Mouse (Mus musculus) CH12.LX (cell line): Measurements from ENCODE around the gene Adgre1. TPM values are rescaled to one million over a fixed set of nuclear protein-coding genes. Genes with fewer than 3 reads are reported as not detected.

ENCODE experiments used
- DNase-seq: peaks from one replicate; pipeline ENCODE4 v3.0.0-alpha.2; 2013; ENCODE audit errors: extremely low read depth
- H3K27ac ChIP-seq: 2 replicates; pipeline ENCODE4 v1.5.1; 2012; ENCODE audit warnings: low read depth, mild to moderate bottlenecking, control low read depth, moderate library complexity; ENCODE audit not compliant: insufficient read depth
- H3K27me3 ChIP-seq: replicated peaks from 2 replicates; pipeline ENCODE3; 2012; ENCODE audit warnings: inconsistent platforms
- H3K36me3 ChIP-seq, 2 experiments: replicated peaks in 1 of 2; 2 replicates each; pipeline versions ENCODE3 to v1.6.1; 2012; ENCODE audit warnings: inconsistent platforms in 1 of 2, low read length in 1 of 2, mild to moderate bottlenecking in 1 of 2, mixed read lengths in 1 of 2, moderate library complexity in 1 of 2; ENCODE audit not compliant: control insufficient read depth in 1 of 2, insufficient read depth in 1 of 2
- H3K4me1 ChIP-seq, 2 experiments: 2 replicates each; pipeline ENCODE4 v1.6.1; 2012; ENCODE audit warnings: inconsistent platforms in 1 of 2, moderate library complexity in 1 of 2; ENCODE audit not compliant: insufficient read depth in 2 of 2, control insufficient read depth in 1 of 2
- H3K4me2 ChIP-seq: 2 replicates; pipeline ENCODE4 v1.6.1; 2012; ENCODE audit warnings: low read depth, mild to moderate bottlenecking, control low read depth; ENCODE audit not compliant: poor library complexity, insufficient read depth, severe bottlenecking
- H3K4me3 ChIP-seq, 3 experiments: fragments of 150-350 bp in 1 of 3; sonication (generic) in 1 of 3; replicated peaks in 1 of 3; 2 replicates each; pipeline versions ENCODE3 to v1.5.1; 2011 to 2012; ENCODE audit warnings: low read depth in 2 of 3, low read length in 2 of 3, mild to moderate bottlenecking in 2 of 3, moderate library complexity in 2 of 3, control low read depth in 1 of 3, improper control_type of control experiment in 1 of 3, inconsistent platforms in 1 of 3, mixed read lengths in 1 of 3; ENCODE audit not compliant: poor library complexity in 1 of 3
- H3K79me2 ChIP-seq: replicated peaks from 2 replicates; pipeline ENCODE4 v1.6.1; 2012; ENCODE audit warnings: mild to moderate bottlenecking, moderate library complexity; ENCODE audit not compliant: control insufficient read depth, poor library complexity, insufficient read depth, severe bottlenecking; ENCODE audit errors: extremely low read depth
- H3K9ac ChIP-seq: 2 replicates; pipeline ENCODE4 v1.6.1; 2012; ENCODE audit warnings: low read depth, mild to moderate bottlenecking, control low read depth, moderate library complexity; ENCODE audit not compliant: insufficient read depth
- H3K9me3 ChIP-seq: replicated peaks from 2 replicates; pipeline ENCODE3; 2012; ENCODE audit warnings: low read length, inconsistent platforms, mixed read lengths
- BHLHE40 ChIP-seq: IDR thresholded peaks from 2 replicates; pipeline ENCODE4 v1.6.1; 2011; ENCODE audit warnings: mild to moderate bottlenecking, low read depth, low read length, improper control_type of control experiment
- CHD1 ChIP-seq: IDR thresholded peaks from 2 replicates; pipeline ENCODE4 v1.6.1; 2012; ENCODE audit warnings: low read depth, low read length, improper control_type of control experiment, inconsistent platforms
- CHD2 ChIP-seq: IDR thresholded peaks from 2 replicates; pipeline ENCODE4 v1.6.1; 2011; ENCODE audit warnings: low read length, improper control_type of control experiment
- E2F4 ChIP-seq: IDR thresholded peaks from 2 replicates; pipeline ENCODE4 v1.6.1; 2011; ENCODE audit warnings: low read depth, low read length, improper control_type of control experiment; ENCODE audit not compliant: insufficient replicate concordance
- ELF1 ChIP-seq: IDR thresholded peaks from 2 replicates; pipeline ENCODE4 v1.6.1; 2014; ENCODE audit warnings: low read depth, mild to moderate bottlenecking, inconsistent platforms, low read length, improper control_type of control experiment
- EP300 ChIP-seq: IDR thresholded peaks from 2 replicates; pipeline ENCODE4 v1.6.1; 2011; ENCODE audit warnings: low read length, improper control_type of control experiment
- ETS1 ChIP-seq: conservative IDR thresholded peaks from 2 replicates; pipeline ENCODE4 v1.6.1; 2012; ENCODE audit warnings: low read depth, mild to moderate bottlenecking, inconsistent platforms, low read length, improper control_type of control experiment, moderate library complexity
- GABPA ChIP-seq: IDR thresholded peaks from 2 replicates; pipeline ENCODE4 v1.6.1; 2012; ENCODE audit warnings: low read depth, low read length, improper control_type of control experiment, inconsistent platforms; ENCODE audit not compliant: insufficient replicate concordance
- IRF4 ChIP-seq: IDR thresholded peaks from 2 replicates; pipeline ENCODE4 v1.6.1; 2014; ENCODE audit warnings: low read depth, mild to moderate bottlenecking, inconsistent platforms, low read length, improper control_type of control experiment
- JUND ChIP-seq: conservative IDR thresholded peaks from 2 replicates; pipeline ENCODE4 v1.6.1; 2011; ENCODE audit warnings: low read depth, low read length, improper control_type of control experiment
- MAFK ChIP-seq: IDR thresholded peaks from 2 replicates; pipeline ENCODE4 v1.6.1; 2011; ENCODE audit warnings: low read length, improper control_type of control experiment; ENCODE audit not compliant: insufficient replicate concordance
- MAZ ChIP-seq: IDR thresholded peaks from 2 replicates; pipeline ENCODE4 v1.6.1; 2012; ENCODE audit warnings: low read depth, mild to moderate bottlenecking, inconsistent platforms, low read length, improper control_type of control experiment, moderate library complexity
- MXI1 ChIP-seq: IDR thresholded peaks from 2 replicates; pipeline ENCODE4 v1.6.1; 2011; ENCODE audit warnings: mild to moderate bottlenecking, low read depth, low read length, improper control_type of control experiment
- MYC ChIP-seq: IDR thresholded peaks from 2 replicates; pipeline ENCODE4 v1.6.1; 2011; ENCODE audit warnings: low read depth, mild to moderate bottlenecking, improper control_type of control experiment, low read length
- NELFE ChIP-seq: IDR thresholded peaks from 2 replicates; pipeline ENCODE4 v1.6.1; 2011; ENCODE audit warnings: low read depth, low read length, improper control_type of control experiment
- PAX5 ChIP-seq: IDR thresholded peaks from 2 replicates; pipeline ENCODE4 v1.6.1; 2012; ENCODE audit warnings: low read length, inconsistent platforms, mixed read lengths
- POLR2A ChIP-seq: IDR thresholded peaks from 2 replicates; pipeline ENCODE4 v1.6.1; 2011; ENCODE audit warnings: low read depth, mild to moderate bottlenecking, improper control_type of control experiment, low read length
- RAD21 ChIP-seq: IDR thresholded peaks from 2 replicates; pipeline ENCODE4 v1.6.1; 2011; ENCODE audit warnings: low read depth, mild to moderate bottlenecking, low read length, improper control_type of control experiment, moderate library complexity
- RCOR1 ChIP-seq: conservative IDR thresholded peaks from 2 replicates; pipeline ENCODE4 v1.6.1; 2012; ENCODE audit warnings: low read depth, mild to moderate bottlenecking, inconsistent platforms, low read length, improper control_type of control experiment
- SIN3A ChIP-seq: IDR thresholded peaks from 2 replicates; pipeline ENCODE4 v1.6.1; 2012; ENCODE audit warnings: low read length, improper control_type of control experiment, inconsistent platforms
- SMC3 ChIP-seq: IDR thresholded peaks from 2 replicates; pipeline ENCODE4 v1.6.1; 2011; ENCODE audit warnings: low read depth, low read length, improper control_type of control experiment
- TBP ChIP-seq: conservative IDR thresholded peaks from 2 replicates; pipeline ENCODE4 v1.6.1; 2011; ENCODE audit warnings: low read depth, low read length, improper control_type of control experiment
- TCF12 ChIP-seq: IDR thresholded peaks from 2 replicates; pipeline ENCODE4 v1.6.1; 2014; ENCODE audit warnings: low read depth, mild to moderate bottlenecking, inconsistent platforms, low read length, improper control_type of control experiment
- UBTF ChIP-seq: IDR thresholded peaks from 2 replicates; pipeline ENCODE4 v1.6.1; 2012; ENCODE audit warnings: low read depth, mild to moderate bottlenecking, inconsistent platforms, low read length, improper control_type of control experiment, moderate library complexity
- USF1 ChIP-seq: IDR thresholded peaks from 2 replicates; pipeline ENCODE4 v1.6.1; 2014; ENCODE audit warnings: low read depth, mild to moderate bottlenecking, inconsistent platforms, low read length, improper control_type of control experiment
- ZC3H11A ChIP-seq: IDR thresholded peaks from 2 replicates; pipeline ENCODE4 v1.6.1; 2012; ENCODE audit warnings: low read depth, mild to moderate bottlenecking, inconsistent platforms, low read length, improper control_type of control experiment
- ZMIZ1 ChIP-seq: IDR thresholded peaks from 2 replicates; pipeline ENCODE4 v1.6.1; 2012; ENCODE audit warnings: low read depth, mild to moderate bottlenecking, inconsistent platforms, low read length, improper control_type of control experiment
- ZNF384 ChIP-seq: IDR thresholded peaks from 2 replicates; pipeline ENCODE4 v1.6.1; 2012; ENCODE audit warnings: low read depth, low read length, improper control_type of control experiment, inconsistent platforms
- dilution Hi-C: fragments of 300-500 bp; cut with MboI; formaldehyde crosslinking; loops from 2 replicates; pipeline ENCODE4 v1.14.3; 2020; ENCODE audit warnings: low sequenced_read_pairs; ENCODE audit not compliant: extremely low pct_unique_long_range_greater_than_20kb, extremely low pct_ligation_motif_present
- in situ Hi-C: fragments of 300-500 bp; cut with MboI; formaldehyde crosslinking; loops from 3 replicates; pipeline ENCODE4 v1.14.3; 2019; ENCODE audit warnings: low sequenced_read_pairs, low pct_ligation_motif_present, low pct_unique_long_range_greater_than_20kb, mixed read lengths
- polyA plus RNA-seq: library from polyadenylated mRNA; unstranded; fragments of >175 nt; gene quantifications from 2 replicates; pipeline ENCODE4 v1.2.1, GENCODE M21; 2012; ENCODE audit warnings: low read depth; ENCODE audit not compliant: insufficient read length
- total RNA-seq, 2 experiments: library from RNA; depleted of rRNA; stranded (reverse); fragments of 300-350 nt in 1 of 2; fragments of >200 nt in 1 of 2; gene quantifications; 2 replicates each; pipeline ENCODE4 v1.2.3; 2012 to 2014

The Adgre1 gene
- total and polyA plus RNA-seq, 3 experiments: 1.8 to 33.6 (median 10.3) TPM

- TF ChIP-seq SMC3 (peak; percentile 27; the same call in 1 of the 2 replicates), RCOR1 (peak; percentile 98), POLR2A (0 out of 2 replicates have a peak, but pooled peaks have one; percentile 8), CHD2 (peak; percentile 80; the same call in 1 of the 2 replicates)
Measured at GRCm38 (mm10) chr17:57347017-57347416, 11.5 kb upstream of the Adgre1 start (continued).

- no peak for TF ChIP-seq EP300
- TF ChIP-seq TCF12: no peak
- TF ChIP-seq TBP: no peak
- no peak for TF ChIP-seq CHD1
- no peak for TF ChIP-seq CHD2
- peak overlapping the region; percentile 90 for H3K27ac ChIP-seq
- dilution Hi-C loops: no loop called here
Measured at GRCm38 (mm10) chr17:57347781-57348180, 10.7 kb upstream of the Adgre1 start.

DNA sequence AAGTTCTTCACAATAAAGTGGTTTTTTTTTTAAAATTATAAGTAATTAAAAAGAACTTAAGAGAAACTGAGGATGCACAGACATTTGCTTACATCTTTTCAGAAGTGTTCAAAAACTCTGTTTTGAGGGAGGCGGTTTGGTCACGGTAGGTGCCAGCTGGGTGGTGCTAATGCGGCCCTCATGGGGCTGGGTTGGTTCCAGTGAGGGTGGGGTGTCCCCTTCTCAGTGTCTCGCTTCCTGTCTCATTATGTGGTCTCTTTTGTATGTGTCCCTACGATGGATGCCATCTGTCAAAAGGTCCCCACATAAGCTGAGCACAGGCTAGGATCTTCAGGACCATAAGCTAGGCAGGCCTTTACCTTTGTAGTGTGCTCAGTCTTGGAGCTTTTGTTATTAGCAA, 9.4 kb upstream of the Adgre1 start:
- DNase-seq: peak; percentile 92
- in situ Hi-C loops (loop anchor here (25.0 kb wide), 1 partner anchor 262 kb away; the partner anchor contains the start of genes Dennd1c and Tubb4a), dilution Hi-C loops (no loop called here)
- no peak overlapping the region; the same call in 1 of the 2 replicates for H3K9ac ChIP-seq
- H3K36me3 ChIP-seq: no peaks in the 10 kb centered on the region
- H3K4me3 ChIP-seq: peak overlapping the region in 1 of 3 experiments; percentile 8
- H3K79me2 ChIP-seq: no peaks in the 10 kb centered on the region
- peaks cover 31 to 60% of the 10 kb centered on the region in 2 experiments for H3K4me1 ChIP-seq
- no peaks in the 10 kb centered on the region for H3K9me3 ChIP-seq
- H3K27me3 ChIP-seq: no peaks in the 10 kb centered on the region
- peak overlapping the region; percentile 92 for H3K27ac ChIP-seq
- TF ChIP-seq ZMIZ1: no peak
- TF ChIP-seq ZNF384: no peak; the same call in 1 of the 2 replicates
- TF ChIP-seq ETS1: peak; percentile 80
- no peak for TF ChIP-seq CHD1
- no peak for TF ChIP-seq E2F4
- TF ChIP-seq EP300: 0 out of 2 replicates have a peak, but pooled peaks have one; percentile 52
- TF ChIP-seq USF1: no peak
- no peak for TF ChIP-seq SMC3
- 0 out of 2 replicates have a peak, but pooled peaks have one; percentile 14 for TF ChIP-seq MYC
- TF ChIP-seq MAFK: no peak
- TF ChIP-seq TCF12: peak; percentile 68; the same call in 1 of the 2 replicates
- no peak; the same call in none of the 2 replicates for TF ChIP-seq RAD21
- TF ChIP-seq NELFE: peak; percentile 32
- peak; percentile 84; the same call in 1 of the 2 replicates for TF ChIP-seq SIN3A
- TF ChIP-seq BHLHE40: peak; percentile 68
- TF ChIP-seq MXI1: peak; percentile 29; the same call in 1 of the 2 replicates
- no peak for TF ChIP-seq ZC3H11A
- no peak for TF ChIP-seq PAX5
- TF ChIP-seq POLR2A: peak; percentile 59
- no peak for TF ChIP-seq GABPA
- TF ChIP-seq RCOR1: peak; percentile 75; the same call in 1 of the 2 replicates
- TF ChIP-seq TBP: peak; percentile 41; the same call in 1 of the 2 replicates
- TF ChIP-seq MAZ: peak; percentile 60; the same call in 1 of the 2 replicates
- TF ChIP-seq UBTF: 0 out of 2 replicates have a peak, but pooled peaks have one; percentile 19
- no peak; the same call in 1 of the 2 replicates for TF ChIP-seq JUND
- peak; percentile 49; the same call in 1 of the 2 replicates for TF ChIP-seq IRF4
- TF ChIP-seq ELF1: peak; percentile 63
- TF ChIP-seq, all 38 proteins: peak for 15
- H3K4me2 ChIP-seq: peak overlapping the region; percentile 25; the same call in 1 of the 2 replicates

More at GRCm38 (mm10) chr17:57347781-57348180, 10.7 kb upstream of the Adgre1 start:
- H3K9ac ChIP-seq: peak overlapping the region; percentile 22
- no peak overlapping the region for H3K4me3 ChIP-seq
- peaks cover 3% of the 10 kb centered on the region for H3K9me3 ChIP-seq
- in situ Hi-C loops: loop anchor here (25.0 kb wide), 1 partner anchor 260 kb away; the partner anchor contains the start of genes Dennd1c and Tubb4a
- H3K27me3 ChIP-seq: no peaks in the 10 kb centered on the region
- no peaks in the 10 kb centered on the region for H3K36me3 ChIP-seq
- no peak for DNase-seq
- H3K4me1 ChIP-seq: peaks cover 31 to 65% of the 10 kb centered on the region in 2 experiments
- no peaks in the 10 kb centered on the region for H3K79me2 ChIP-seq
- H3K4me2 ChIP-seq: no peak overlapping the region
